Mouse (Mus musculus) limb, embryonic 13.5 days (tissue): ENCODE measurements at regions not wholly inside any gene's neighbourhood (a gene's known extent, or its start where the extent isn't known, plus 50 kb on each side); places are given as distances from the start of the nearest gene placed in this dataset.

ENCODE experiments used
- ATAC-seq: fragments of 200-750 bp; cut with Nextera tagmentation; 2 replicates; pipeline ENCODE4 v1.8.0; 2017; ENCODE audit warnings: low read depth, moderate number of reproducible peaks, moderate TSS enrichment; ENCODE audit not compliant: low FRiP score
- H3K27ac ChIP-seq: fragments of 300-500 bp; sonication (generic); 2 replicates; pipeline ENCODE4 v1.5.1; 2015; ENCODE audit warnings: inconsistent platforms, mild to moderate bottlenecking, moderate library complexity
- H3K27me3 ChIP-seq: fragments of 300-500 bp; sonication (generic); 2 replicates; pipeline ENCODE4 v1.6.1; 2015; ENCODE audit warnings: mild to moderate bottlenecking, inconsistent platforms
- H3K36me3 ChIP-seq: fragments of 300-500 bp; sonication (generic); 2 replicates; pipeline ENCODE4 v1.6.1; 2015; ENCODE audit warnings: inconsistent platforms, mild to moderate bottlenecking, moderate library complexity
- H3K4me1 ChIP-seq: fragments of 300-500 bp; sonication (generic); 2 replicates; pipeline ENCODE4 v1.6.1; 2015; ENCODE audit warnings: inconsistent platforms
- H3K4me2 ChIP-seq: fragments of 300-500 bp; sonication (generic); replicated peaks from 2 replicates; pipeline ENCODE4 v1.6.1; 2015; ENCODE audit warnings: inconsistent platforms, mild to moderate bottlenecking, moderate library complexity
- H3K4me3 ChIP-seq: fragments of 300-500 bp; sonication (generic); 2 replicates; pipeline ENCODE4 v1.5.1; 2015; ENCODE audit warnings: moderate library complexity, mild to moderate bottlenecking, inconsistent platforms
- H3K9ac ChIP-seq: fragments of 300-500 bp; sonication (generic); 2 replicates; pipeline ENCODE4 v1.6.1; 2015; ENCODE audit warnings: mild to moderate bottlenecking, inconsistent platforms
- H3K9me3 ChIP-seq: fragments of 300-500 bp; sonication (generic); 2 replicates; pipeline ENCODE4 v1.6.1; 2016; ENCODE audit warnings: inconsistent platforms
- WGBS: fragments of 180-500 bp; shearing (Covaris S2); methylation state at CpG from one replicate; pipeline ENCODE4 v1.1.7; 2015; 5-methylcytosine and 5-hydroxymethylcytosine counted together

DNA sequence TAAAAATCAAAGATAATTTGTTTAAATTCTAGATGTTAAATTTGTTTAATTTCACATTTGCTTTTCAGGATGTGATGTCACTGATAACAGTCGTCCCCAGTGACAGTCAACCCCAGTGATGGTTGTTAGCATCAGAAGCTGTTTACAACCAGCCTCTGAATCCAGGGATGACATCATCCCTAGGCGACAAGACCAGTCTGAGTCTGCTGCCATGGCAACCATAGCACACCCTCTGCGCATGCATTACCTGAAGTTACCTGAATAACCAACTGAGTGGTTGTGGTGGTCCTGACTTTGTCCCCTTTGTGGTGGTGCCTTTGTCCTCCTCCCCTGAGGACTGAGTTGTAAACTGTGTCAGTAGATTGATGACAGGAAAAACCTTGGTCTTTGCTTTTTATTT lies 92.0 kb upstream of the Zfp644 start:
- H3K36me3 ChIP-seq = no peaks in the 10 kb centered on the region
- H3K4me3 ChIP-seq = no peak overlapping the region
- no peak for ATAC-seq
- H3K9me3 ChIP-seq = no peaks in the 10 kb centered on the region
- 43% methylated on average over 3 of the region's 3 CpGs for whole genome bisulfite sequencing
- 0 out of 2 replicates have a peak, but pooled peaks cover 2% of the 10 kb centered on the region for H3K27me3 ChIP-seq
- no peak overlapping the region for H3K9ac ChIP-seq
- H3K4me2 ChIP-seq = no peak overlapping the region
- peaks cover 2% of the 10 kb centered on the region for H3K4me1 ChIP-seq
- no peak overlapping the region for H3K27ac ChIP-seq

- Histone ChIP-seq H3K36me3 (no peaks in the 10 kb centered on the region), H3K4me2 (no peak overlapping the region; the same call in 1 of the 2 replicates), H3K27me3 (no peaks in the 10 kb centered on the region), H3K4me3 (no peak overlapping the region), H3K27ac (no peak overlapping the region), H3K9me3 (no peaks in the 10 kb centered on the region), H3K9ac (no peak overlapping the region), H3K4me1 (peaks cover 8% of the 10 kb centered on the region)
- 79% methylated on average over 2 of the region's 2 CpGs for WGBS
- ATAC-seq = no peak
Observed at GRCm38 (mm10) chr5:106785065-106785464, 88.0 kb upstream of the Zfp644 start.

GRCm38 (mm10) chr5:106783864-106784609 lies 87.0 kb upstream of the Zfp644 start:
- WGBS = 10% methylated on average over 11 of the region's 11 CpGs
- Histone ChIP-seq H3K27ac (0 out of 2 replicates have a peak overlapping the region, but pooled peaks have one; percentile 6), H3K9me3 (no peaks in the 10 kb centered on the region), H3K4me1 (peaks cover 8% of the 10 kb centered on the region), H3K4me3 (peak overlapping the region; percentile 34), H3K9ac (peak overlapping the region; percentile 57), H3K4me2 (peak overlapping the region; percentile 64), H3K27me3 (no peaks in the 10 kb centered on the region), H3K36me3 (no peaks in the 10 kb centered on the region)
- peak; percentile 70 for ATAC-seq

DNA sequence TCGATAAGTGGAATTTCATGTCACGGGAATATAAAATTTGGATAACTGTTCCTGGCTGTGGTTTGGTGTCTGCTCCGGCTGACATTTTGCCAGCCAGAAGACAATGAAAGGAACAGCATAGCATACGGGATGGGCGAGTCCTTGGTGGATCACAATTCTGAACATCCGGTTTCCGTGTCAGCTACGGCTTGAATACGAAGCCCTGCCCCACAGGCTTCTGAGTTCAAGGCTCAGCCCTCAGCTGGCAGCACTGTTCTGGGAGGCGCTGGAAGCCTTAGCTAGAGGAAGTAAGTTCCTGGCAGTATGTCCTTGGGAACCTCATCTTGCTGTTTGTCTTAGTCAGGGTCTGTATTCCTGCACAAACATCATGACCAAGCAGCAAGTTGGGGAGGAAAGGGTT lies 83.7 kb upstream of the Zfp644 start:
- Histone ChIP-seq H3K4me3 (no peak overlapping the region), H3K4me1 (peaks cover 17% of the 10 kb centered on the region), H3K9ac (no peak overlapping the region), H3K4me2 (no peak overlapping the region), H3K27ac (no peak overlapping the region), H3K36me3 (no peaks in the 10 kb centered on the region), H3K9me3 (no peaks in the 10 kb centered on the region), H3K27me3 (no peaks in the 10 kb centered on the region)
- ATAC-seq = no peak
- 86% methylated on average over 10 of the region's 10 CpGs for WGBS

DNA sequence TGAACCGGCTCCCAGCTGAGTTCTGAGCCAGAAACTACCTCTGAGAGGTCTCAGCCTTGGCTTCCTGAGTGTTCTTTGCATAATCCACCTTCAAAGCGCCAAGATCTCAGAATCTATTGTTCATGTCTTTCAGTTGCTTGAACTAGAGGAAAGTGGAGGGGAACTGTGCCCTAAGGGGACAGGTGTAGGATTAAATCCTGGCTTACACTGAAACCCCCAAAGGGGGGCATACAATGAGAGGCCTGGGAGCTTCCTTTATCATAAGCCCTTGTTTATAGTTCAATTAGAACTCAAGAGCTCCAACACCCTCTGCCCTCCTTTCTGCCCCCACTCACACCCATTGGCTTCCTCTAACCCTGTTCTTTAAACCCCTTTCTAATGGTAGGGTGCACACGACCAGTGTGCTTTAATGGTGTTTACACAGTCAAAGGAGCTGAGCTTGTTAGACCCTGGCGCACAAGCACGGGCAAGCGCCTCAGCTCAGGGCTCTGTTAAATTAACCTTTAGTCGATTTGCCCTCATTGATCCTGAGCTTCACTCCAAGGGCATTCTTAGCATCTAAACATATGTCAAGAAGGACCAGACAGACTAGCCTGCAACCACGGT lies 81.2 kb upstream of the Zfp644 start:
- no peak for ATAC-seq
- H3K9ac ChIP-seq = no peak overlapping the region
- H3K27ac ChIP-seq = no peak overlapping the region
- no peaks in the 10 kb centered on the region for H3K27me3 ChIP-seq
- no peaks in the 10 kb centered on the region for H3K9me3 ChIP-seq
- H3K4me3 ChIP-seq = no peak overlapping the region
- H3K36me3 ChIP-seq = no peaks in the 10 kb centered on the region
- H3K4me2 ChIP-seq = no peak overlapping the region
- peaks cover 16% of the 10 kb centered on the region for H3K4me1 ChIP-seq
- 34% methylated on average over 8 of the region's 8 CpGs for WGBS

- no peak overlapping the region for H3K9ac ChIP-seq
- peaks cover 27% of the 10 kb centered on the region for H3K4me1 ChIP-seq
- H3K36me3 ChIP-seq = no peaks in the 10 kb centered on the region
- no peak overlapping the region for H3K27ac ChIP-seq
- WGBS = 42% methylated on average over 5 of the region's 5 CpGs
- H3K9me3 ChIP-seq = no peaks in the 10 kb centered on the region
- no peaks in the 10 kb centered on the region for H3K27me3 ChIP-seq
- no peak for ATAC-seq
- no peak overlapping the region for H3K4me3 ChIP-seq
- H3K4me2 ChIP-seq = no peak overlapping the region
Observed at GRCm38 (mm10) chr5:106775010-106775693, 78.1 kb upstream of the Zfp644 start.

DNA sequence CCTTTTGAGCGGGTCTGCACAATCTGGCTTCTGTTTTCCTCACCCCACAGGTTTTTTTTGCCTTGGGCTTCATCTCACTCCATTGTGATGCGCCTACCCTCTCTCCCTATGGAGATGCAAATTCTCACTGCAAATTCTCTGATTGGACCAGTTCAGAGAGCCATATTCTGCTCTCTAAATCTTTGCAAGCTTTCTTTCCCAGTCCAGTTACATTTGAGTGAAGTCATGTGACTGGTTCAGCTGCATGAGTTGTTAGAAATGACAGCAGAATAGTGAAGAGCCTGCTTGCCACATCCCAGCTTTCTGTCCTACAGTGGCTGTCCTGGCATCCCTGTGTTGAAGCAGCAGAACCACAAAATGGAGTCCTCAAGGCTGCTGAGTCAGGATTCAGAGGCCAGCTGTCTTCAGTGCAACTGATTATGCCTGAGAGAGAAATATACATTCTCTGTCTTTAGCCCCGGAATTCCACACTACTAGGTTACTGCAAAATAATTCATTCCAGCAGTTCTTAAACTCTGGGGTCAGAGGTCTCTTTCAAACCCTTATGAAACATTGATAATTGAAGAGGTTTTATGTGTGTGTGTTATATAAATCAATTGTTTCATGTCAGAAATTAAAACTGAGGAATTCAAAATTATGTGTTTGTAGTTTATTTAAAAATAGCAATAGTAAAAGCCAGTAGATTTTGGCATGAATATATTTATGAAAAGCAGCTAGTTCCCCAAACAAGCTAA lies 76.3 kb upstream of the Zfp644 start:
- 40% methylated on average over 3 of the region's 3 CpGs for WGBS
- Histone ChIP-seq H3K9me3 (no peaks in the 10 kb centered on the region), H3K4me3 (no peak overlapping the region), H3K4me2 (no peak overlapping the region), H3K36me3 (no peaks in the 10 kb centered on the region), H3K27ac (peak overlapping the region; percentile 44; the same call in 1 of the 2 replicates), H3K27me3 (no peaks in the 10 kb centered on the region), H3K9ac (no peak overlapping the region), H3K4me1 (peaks cover 27% of the 10 kb centered on the region)
- no peak; the same call in 1 of the 2 replicates for ATAC-seq

DNA sequence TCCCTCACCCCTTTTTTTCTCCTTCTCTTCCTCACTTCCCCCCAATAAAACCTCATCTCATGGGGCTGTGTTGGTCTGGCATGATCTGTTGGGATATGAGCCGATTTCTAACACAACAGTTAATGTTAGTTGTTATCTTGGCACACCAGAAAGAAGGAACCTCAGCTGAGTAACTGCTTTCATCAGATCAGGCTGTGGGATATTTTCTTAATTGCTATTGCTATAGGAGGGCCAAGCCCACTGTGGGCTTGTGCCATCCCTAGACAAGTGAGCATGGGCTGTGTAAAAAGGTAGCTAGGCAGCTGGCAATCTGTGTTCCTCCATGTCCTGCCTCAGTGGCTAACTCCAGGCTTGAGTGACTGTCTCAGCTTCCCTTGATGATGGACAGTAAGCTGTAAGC lies 73.9 kb upstream of the Zfp644 start:
- Histone ChIP-seq H3K9ac (no peak overlapping the region), H3K4me3 (no peak overlapping the region), H3K4me2 (no peak overlapping the region), H3K9me3 (no peaks in the 10 kb centered on the region), H3K36me3 (no peaks in the 10 kb centered on the region), H3K4me1 (peaks cover 21% of the 10 kb centered on the region), H3K27ac (no peak overlapping the region), H3K27me3 (no peaks in the 10 kb centered on the region)
- WGBS = 64% methylated on average over 1 of the region's 1 CpGs
- ATAC-seq = no peak

DNA sequence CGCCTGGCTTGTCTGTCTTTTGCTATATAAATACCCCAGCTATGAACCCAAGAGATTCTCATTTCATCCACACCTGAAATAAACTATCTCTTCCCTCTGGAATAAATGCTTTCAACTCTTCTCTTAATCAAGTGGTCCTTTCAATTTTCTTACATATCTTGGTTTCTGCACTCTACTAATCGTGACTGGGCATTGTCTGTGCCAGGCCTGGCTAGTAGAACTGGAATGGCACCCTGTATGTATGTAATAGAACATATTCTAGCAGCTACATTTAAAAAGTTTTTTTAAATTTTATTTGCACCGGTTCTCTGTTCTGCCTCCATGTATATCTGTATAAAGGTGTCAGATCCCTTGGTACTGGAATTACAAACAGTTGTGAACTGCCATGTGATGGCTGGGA lies 68.2 kb upstream of the Zfp644 start:
- ATAC-seq = no peak
- Histone ChIP-seq H3K36me3 (no peaks in the 10 kb centered on the region), H3K4me3 (no peak overlapping the region), H3K4me2 (no peak overlapping the region), H3K27ac (no peak overlapping the region), H3K9me3 (no peaks in the 10 kb centered on the region), H3K9ac (no peak overlapping the region), H3K4me1 (peaks cover 10% of the 10 kb centered on the region), H3K27me3 (no peaks in the 10 kb centered on the region)
- 84% methylated on average over 3 of the region's 3 CpGs for WGBS

GRCm38 (mm10) chr5:106763283-106763682 lies 66.2 kb upstream of the Zfp644 start:
- 0 out of 2 replicates have a peak, but pooled peaks have one; percentile 59 for ATAC-seq
- Histone ChIP-seq H3K36me3 (no peaks in the 10 kb centered on the region), H3K4me3 (no peak overlapping the region), H3K27ac (no peak overlapping the region), H3K9me3 (no peaks in the 10 kb centered on the region), H3K27me3 (peaks cover 10% of the 10 kb centered on the region), H3K4me2 (no peak overlapping the region), H3K4me1 (peaks cover 10% of the 10 kb centered on the region), H3K9ac (no peak overlapping the region)
- 18% methylated on average over 3 of the region's 3 CpGs for WGBS

DNA sequence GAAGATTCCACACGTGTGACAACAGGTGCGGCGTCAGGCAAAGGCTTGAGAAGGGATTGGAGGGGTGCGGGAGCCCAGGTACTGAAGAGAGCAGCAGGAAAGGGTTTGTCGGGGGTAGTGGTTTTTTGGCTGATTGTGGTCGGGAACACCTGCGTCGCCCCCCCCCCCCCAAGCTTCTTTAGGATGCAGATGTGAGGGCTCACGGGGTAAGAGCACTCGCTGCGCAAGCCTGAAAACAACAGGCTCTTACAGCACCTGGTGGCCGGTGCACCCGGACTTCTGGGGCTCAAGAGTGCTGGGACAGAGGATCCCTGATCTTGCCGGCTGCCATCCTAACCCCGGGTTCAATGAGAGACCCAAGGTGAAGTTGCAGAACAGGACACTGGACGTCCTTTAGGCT lies 60.9 kb upstream of the Zfp644 start:
- WGBS = 5% methylated on average over 16 of the region's 16 CpGs
- Histone ChIP-seq H3K9me3 (no peaks in the 10 kb centered on the region), H3K27me3 (peaks cover 33% of the 10 kb centered on the region), H3K4me1 (peaks cover 18% of the 10 kb centered on the region), H3K4me2 (peak overlapping the region; percentile 57), H3K4me3 (peak overlapping the region; percentile 26; the same call in 1 of the 2 replicates), H3K36me3 (no peaks in the 10 kb centered on the region), H3K9ac (no peak overlapping the region), H3K27ac (no peak overlapping the region)
- ATAC-seq = no peak

GRCm38 (mm10) chr5:106757436-106757835 lies 60.3 kb upstream of the Zfp644 start:
- ATAC-seq = no peak
- 3% methylated on average over 14 of the region's 14 CpGs for WGBS

More at GRCm38 (mm10) chr5:106757436-106757835, 60.3 kb upstream of the Zfp644 start:
- H3K27me3 ChIP-seq = peaks cover 33% of the 10 kb centered on the region
- no peak overlapping the region for H3K27ac ChIP-seq
- H3K4me1 ChIP-seq = peaks cover 15% of the 10 kb centered on the region
- H3K36me3 ChIP-seq = no peaks in the 10 kb centered on the region
- peak overlapping the region; percentile 26 for H3K4me3 ChIP-seq
- H3K9me3 ChIP-seq = no peaks in the 10 kb centered on the region
- peak overlapping the region; percentile 19; the same call in 1 of the 2 replicates for H3K9ac ChIP-seq
- H3K4me2 ChIP-seq = peak overlapping the region; percentile 57
